Mouse (Mus musculus) ovary, postnatal 14 days (tissue): ENCODE measurements around the gene Carhsp1.

Experiments
- DNase-seq: peaks from one replicate; pipeline ENCODE4 v3.0.0; 2022; ENCODE audit warnings: low spot score

Gene Carhsp1

DNA sequence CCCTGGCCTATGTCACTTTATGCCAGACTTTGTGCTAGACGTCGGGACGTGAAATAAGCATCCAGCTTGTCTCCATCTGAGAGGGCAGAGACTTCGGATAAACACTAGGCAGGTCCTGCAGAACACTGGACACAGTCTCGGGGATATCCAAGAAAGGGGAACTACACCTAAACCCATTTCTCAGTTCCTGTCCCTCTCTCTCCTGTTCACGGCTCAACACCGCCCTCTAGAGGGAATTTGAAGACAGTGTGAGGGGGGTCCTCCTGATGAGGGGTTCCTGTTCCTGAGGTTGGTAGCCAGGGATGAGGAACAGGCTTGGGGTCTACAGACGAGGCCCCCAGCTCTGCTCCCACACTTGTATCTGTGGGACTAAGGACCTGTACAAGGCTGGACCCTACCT is 2.2 kb upstream of the Carhsp1 start:
- no peak for DNase-seq

DNA sequence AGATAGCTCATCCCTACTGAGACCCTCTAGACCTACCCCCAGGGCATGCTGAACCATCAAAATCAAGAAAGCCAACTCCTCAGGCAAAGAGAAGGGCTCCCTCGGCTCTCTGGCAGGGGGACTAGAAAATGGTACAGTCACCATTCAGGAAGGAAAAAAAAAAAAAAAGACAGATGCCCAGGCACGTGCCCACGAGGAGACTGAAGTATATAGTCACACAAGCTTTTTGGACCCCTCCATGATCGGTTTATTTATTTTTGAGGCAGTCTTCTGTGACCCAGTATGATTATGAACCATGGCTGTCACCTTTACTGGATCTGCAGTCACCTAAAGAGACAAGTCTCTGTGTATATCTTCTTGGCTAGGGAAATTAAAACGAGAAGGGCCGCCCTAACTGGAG is 1.4 kb upstream of the Carhsp1 start:
- DNase-seq = no peak

DNA sequence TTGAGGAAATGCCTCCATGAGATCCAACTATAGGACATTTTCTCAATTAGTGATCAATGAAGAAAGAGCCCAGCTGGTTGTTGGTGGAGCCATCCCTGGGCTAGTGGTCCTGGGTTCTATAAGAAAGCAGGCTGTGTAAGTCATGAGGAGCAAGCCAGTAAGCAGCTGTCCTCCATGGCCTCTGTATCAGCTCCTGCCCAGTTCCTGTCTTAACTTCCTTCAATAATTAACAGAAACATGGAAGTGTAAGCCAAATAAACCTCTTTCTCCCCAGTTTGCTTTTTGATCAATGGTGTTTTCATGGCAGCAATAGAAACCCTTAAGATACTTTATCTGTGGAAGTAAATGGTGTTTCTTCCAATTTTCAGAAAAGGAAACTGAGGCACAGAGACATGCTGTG is 856 bp upstream of the Carhsp1 start:
- DNase-seq = no peak

DNA sequence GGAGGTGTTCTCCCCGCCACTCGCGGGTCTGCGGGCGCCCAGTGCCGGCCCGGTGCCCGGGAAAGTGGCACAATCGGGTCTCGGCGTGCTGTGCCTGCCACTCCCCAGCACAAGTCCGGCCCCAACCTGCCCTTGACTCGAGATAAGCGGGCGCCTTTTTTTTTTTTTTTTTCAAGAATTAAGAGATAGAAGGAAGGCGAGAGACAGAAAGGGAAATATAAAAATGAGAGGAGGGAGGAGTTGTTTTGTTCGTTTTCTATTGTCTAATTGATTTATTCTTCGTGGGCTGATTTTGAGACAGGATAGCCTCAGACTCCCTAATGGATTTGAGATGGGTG is 364 bp upstream of the Carhsp1 start:
- no peak for DNase-seq

DNA sequence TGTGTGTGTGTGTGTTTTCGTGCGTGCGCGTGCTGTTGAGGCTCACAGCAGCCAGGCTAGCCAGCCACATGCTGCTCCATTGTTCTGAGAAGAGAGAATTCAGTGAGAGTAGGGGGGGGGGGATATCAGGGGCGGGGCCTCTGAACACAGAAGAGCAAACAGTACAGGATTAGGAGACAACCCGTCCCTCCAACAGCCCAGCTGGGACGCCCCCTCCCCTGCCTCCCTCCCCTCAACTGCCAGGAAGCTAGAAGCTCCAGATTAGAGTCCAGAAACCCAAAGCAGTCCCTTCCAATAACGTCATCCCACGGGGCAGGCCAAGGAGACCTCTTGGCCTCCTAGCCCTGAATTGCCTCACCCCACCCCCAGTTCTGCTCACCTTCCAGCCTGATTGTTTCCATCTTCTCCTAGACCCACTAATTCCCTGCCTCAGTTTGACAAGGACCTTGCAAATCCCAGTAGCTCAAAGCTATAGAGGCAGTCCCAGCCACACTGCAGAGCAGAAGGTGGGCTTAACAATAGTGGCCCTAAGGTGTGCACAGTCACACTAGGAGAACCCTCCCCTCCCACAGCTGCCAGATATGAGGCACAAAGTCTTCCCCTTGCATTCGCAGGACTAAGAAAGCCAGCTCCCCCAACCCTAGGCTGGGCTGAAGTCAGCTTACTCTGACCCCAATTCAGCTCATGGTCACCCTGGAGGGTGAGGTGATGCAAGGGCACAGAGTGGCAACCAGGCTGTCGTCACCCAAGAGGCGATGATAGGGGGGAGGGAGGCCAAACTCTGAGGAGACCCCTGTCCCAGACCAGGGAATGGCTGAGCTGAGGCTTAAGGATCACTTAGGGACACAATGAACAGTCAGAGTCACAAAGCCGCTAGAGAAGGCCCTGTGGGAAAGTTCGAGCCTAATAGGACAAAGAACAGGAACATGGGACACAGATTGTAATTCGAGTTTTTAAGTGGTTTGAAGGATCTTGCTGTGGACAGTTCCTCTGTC is 1.6 kb downstream of the Carhsp1 start:
- no peak for DNase-seq

DNA sequence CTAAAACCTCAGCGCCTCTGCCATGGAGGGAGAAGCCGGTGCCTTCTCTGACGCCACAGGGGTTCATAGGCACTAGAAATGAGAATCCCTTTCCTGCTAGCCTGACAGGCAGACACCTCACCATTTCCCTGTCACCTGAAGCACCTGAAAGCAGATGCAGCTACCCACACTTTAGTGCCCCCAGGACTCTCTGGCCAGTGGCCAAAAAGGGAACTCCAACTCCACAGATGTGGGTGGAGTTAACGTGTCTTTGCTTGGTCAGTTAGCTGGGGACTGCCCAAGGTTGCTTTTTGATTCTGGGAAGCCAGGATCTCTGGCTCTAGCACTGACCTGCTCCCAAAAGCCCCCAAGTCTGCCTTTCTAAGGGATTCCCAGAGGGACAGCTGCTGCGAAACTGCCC is 2.5 kb downstream of the Carhsp1 start:
- DNase-seq = no peak

DNA sequence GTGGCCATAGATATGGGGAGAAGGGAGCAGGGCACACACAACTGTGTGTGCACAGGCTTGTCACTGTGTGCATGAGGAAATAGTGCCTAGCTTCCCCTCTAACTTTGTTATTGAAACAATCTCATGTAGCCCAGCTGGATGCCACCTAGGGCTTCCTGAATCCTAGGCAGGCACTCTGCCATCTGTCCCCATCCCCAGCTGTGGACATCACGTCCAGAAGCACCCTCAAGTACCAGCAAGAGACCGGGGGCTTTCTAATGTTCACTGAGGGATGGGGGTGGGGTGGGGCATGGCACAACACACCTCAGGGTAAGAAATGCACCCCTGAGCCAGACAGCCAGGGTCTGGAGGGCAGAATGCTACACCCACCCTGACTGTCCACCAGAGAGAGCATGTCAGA is 3.6 kb downstream of the Carhsp1 start:
- DNase-seq = no peak

DNA sequence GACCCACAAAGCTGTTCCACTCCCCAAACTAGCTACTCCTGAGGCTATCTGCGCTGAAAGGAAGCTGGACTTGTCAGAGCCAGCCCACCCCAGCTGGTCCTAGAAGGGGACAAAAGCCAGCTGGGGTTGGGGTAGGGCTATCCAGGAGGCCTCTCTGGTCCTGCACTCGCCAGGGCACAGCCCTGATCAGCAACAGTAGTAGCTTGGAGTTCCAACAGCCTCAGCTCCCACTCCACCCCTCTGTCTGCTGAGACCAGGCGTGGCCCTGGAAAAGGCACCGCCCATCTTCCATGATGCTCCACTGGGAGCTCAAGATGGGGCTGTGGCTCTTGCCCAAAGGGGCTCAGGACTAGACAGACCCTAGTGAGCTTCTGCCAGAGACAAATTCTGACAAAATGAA is 4.1 kb downstream of the Carhsp1 start:
- no peak for DNase-seq

DNA sequence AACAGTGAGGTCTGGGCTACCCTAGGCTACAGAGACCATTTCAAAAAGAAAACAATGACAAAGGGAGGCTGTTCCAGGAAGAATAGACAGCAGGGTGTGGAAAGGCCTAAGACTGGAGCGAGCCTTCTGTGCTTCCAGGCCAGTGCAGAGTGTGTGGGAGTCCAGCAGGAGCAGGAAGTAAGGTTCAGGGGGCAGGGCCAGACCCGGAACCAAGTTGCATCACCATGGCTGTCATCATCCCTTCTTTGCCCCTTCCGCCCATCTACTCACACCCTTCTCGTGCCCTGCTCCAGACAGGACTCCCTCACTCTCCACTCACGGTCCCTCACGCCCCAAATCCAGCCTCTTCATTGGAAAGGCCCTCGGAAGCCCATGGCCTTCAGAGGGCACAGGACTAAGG is 4.7 kb downstream of the Carhsp1 start:
- no peak for DNase-seq

DNA sequence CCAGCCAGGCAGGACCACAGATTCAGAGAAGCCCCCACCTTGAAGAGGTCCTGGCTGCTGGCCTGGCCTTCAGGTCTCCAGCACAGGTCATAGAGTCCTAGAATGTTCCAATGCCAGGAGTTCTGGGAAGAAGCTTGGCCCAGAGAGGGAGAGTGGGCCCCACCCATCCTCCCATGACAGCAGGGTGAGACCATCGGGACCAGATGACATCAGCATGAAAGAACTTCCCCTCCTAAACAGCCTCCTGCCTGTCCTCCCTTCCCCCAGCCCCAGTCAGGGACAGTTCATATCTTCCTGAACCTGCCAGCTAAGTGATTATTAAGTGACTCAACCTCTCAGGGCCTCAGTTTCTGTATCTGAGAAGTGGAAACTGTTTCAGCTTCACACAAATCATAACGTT is 5.5 kb downstream of the Carhsp1 start:
- no peak for DNase-seq

DNA sequence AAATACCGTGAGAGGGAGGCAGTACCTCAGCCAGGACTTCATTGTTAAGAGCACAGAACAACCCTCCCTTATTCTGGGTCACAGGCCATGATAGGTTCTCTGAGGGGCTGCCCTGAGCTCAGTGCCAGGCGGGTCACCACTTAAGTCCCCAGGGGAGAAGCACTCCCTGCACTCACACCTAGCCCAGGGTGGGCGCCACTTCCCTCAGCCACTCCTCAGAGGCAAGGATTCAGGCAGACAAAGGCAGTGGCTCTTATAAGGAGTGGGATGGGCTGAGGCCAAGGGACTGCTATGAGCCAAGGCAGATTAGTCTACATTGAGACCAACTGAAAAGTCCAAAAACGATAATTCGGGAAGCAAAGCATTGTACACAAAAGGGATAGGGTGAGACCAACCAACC is 6.6 kb downstream of the Carhsp1 start:
- DNase-seq = no peak

DNA sequence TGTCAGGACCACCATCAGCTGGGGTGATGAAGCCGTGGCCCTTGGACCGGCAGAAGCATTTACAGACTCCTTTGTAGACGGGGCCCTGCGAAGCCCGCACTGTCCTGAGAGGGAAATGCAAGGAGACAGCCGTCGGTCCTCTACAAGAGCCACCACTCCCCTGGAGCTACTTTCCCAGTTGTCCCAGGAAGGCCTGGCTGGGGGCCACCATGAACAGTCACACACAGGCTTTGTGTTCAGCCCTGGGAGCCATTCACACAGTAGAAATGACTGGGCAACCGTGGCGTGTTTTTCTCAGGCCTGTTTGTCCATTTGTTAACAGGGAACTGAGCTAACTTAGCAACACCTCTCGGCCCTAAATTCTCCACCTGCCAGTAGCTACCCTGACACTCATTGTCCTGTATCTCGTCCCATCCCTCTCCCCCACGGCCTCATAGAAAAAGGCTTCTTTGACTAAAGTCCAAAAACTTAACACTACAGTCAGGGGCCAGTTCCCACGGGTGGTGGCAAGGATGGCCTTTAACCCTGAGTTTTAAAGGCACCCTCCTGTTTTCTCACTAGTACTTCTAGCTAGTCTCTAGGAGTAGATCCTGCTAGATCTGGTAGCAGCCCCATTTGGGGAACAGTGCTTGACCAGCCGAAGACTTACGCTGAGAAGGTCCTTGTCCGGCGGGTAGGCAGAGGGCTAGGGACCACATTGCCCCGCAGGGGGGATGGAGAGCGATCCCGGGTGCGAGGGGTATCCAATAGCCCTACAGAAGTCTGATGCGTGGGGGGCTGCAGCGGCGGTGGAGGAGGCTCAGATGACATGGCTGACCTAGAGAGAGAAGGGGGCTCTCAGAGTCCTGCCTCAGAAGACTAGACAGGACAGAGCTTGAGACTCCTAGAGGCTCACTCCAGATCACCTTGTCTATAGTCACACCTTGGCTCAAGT is 8.1 kb downstream of the Carhsp1 start:
- DNase-seq = no peak

DNA sequence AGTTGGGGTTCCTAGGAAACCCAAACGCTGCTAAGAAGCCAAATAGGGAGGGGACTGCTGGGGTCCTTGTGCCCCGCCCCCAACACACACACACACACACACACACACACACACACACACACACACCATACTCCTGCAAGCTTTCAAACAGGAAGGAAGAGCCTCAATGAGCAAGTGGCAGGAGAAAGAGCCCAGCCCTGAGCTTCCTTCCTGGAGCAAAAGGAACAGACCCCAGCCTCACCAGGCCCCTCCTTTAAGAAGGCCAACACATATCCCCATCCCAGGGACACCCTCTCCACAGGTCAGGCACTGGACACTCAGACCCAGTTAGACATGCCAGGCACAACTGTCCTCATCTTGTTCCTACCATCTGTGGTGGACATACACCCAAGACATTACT is 8.9 kb downstream of the Carhsp1 start:
- no peak for DNase-seq

DNA sequence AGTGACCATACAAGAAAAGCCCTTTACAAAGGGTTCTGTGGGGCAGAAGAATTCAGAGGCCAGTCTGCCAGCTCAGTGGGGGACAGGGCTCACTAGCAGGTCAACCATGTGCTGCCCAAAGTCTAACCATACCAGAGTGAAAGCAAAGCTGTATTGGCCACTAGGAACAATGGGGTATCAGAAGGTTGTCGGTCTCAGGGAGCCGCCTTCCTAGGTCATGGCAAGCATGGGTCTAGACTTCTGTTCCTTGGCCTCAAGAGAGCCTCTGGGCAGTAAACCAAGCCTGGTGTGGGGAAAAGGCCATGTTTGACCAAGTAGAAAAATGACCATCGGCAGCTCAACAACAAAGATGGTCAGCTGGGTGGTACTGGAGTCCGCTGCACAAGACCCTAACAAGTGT is 13.2 kb downstream of the Carhsp1 start:
- DNase-seq = no peak

DNA sequence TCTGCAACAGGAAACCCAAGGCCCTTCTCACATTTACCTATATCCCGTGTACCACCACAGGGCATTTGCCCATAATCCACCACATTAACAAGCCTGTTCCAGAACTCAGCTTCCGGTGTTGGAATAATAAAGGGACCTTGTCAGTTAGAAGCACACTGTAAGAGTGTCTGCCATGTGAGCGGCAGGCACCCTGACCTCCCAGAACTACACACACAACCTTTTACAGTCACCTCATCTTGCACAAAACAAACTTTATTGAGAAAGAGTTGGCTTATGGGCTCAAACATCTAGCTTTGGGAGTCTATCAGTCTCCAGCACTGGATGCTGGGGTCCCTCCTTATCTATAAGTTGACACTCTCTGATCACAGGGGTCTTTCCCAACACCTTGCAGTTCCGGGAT is 13.6 kb downstream of the Carhsp1 start:
- no peak for DNase-seq

DNA sequence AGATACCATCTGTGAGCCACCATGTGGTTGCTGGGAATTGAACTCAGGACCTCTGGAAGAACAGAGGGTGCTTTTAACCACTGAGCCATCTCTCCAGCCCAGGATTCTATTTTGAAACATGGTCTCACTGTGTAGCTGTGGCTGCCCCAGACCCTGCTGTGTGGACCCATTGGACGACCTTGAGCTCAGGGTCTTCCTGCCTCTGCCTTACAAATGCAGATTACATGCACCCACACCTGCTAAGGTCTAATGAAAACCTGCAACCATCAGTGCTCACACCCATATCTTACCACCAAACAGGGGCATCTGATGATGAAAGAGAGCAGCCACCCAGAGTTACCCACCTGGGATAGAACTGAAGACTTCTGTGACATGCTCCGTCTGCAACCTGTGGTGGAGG is 15.7 kb downstream of the Carhsp1 start:
- DNase-seq = no peak

DNA sequence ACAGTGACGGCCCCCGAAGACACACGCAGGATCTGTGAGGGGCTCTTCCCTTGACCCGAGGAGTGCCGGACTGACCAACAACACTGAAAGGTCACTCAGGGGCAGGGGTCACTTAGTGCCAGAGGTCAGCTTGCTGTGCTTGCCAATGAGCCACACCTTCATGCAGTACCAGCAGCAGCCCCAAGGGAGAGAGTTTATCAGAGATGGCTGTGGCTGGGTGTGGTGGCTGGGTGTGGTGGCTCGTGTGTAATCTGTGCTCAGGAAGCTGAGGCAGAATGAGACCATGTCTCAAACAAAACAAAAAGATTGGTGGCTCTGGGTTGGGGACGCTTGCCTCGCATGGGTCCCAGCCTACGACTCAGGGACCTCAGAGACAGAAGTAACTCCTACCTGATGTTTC is 16.4 kb downstream of the Carhsp1 start:
- DNase-seq = no peak

DNA sequence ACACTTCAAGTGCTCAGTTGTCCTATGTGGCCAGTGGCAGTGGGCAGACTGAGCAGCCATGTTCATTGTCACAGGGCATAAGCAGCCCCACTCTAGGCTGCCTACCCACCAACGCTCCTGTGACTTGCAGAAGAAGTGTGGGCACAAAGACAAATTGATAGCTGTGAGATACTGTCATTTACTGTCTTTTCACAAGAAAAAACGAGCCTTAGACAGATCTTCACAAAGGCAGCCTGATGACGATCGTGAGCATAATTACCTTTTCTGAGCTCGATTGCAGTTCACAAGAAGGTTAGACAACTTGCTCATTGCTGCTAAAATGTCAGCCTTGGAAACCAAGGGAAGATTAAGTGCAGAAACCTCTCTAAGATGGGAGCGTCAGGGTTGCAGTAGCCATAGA is 16.8 kb downstream of the Carhsp1 start:
- DNase-seq = no peak

DNA sequence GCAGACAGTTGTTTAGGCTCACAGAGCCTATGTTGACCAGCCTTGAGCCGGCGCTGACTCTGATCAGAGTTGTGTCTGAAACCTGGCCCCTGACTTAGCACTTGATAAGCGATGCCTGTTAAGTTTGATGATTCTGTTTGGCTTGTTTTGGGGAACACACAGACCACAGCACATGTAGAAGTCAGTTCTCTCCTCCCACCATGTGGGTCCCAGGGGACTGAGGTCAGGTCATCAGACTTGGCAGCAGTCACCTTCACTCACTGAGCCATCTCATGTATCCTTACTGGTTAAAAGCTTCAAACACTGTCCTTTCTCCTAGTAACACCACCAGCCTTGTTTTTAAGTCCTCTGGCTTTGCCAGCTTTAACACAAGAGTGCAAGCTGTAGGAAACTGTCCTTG is 21.9 kb downstream of the Carhsp1 start:
- DNase-seq = no peak

DNA sequence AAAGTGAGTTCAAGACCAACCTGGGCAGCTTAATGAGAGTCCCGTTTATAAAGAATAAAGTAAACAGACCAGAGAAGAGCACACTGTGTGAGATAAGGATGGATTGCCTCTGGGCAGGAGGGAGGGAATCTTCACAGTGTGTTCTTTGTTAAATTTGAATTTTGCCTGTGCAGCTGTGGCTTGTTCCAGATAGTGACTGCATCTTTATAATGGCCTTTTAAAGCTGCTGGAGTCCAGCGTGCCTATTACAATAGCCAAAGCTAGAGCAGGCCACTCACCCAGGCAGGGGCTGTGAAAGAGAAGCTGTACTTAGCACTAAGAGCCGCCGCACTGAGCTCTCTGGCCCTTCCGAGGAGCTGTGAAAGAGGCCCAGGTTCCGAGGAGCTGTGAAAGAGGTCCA is 26.4 kb downstream of the Carhsp1 start:
- no peak for DNase-seq

DNA sequence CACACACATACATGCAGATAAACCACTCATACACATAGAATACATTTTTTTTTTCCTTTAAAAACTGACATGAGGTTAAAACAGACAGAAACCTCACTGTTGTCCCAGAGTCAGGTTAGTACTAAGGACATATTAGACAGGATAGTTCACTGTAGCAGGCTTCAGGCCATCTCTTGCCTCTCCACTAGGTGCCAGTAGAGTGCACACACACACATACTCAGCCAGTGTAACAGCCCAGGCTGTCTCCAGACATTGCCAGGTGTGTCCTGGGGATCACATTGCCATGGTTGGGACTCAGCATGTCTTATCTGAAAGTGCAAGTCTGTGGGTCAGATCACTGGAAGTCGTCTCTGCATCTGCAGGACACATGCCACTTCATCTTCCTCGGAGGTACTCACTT is 28.1 kb downstream of the Carhsp1 start:
- no peak for DNase-seq

DNA sequence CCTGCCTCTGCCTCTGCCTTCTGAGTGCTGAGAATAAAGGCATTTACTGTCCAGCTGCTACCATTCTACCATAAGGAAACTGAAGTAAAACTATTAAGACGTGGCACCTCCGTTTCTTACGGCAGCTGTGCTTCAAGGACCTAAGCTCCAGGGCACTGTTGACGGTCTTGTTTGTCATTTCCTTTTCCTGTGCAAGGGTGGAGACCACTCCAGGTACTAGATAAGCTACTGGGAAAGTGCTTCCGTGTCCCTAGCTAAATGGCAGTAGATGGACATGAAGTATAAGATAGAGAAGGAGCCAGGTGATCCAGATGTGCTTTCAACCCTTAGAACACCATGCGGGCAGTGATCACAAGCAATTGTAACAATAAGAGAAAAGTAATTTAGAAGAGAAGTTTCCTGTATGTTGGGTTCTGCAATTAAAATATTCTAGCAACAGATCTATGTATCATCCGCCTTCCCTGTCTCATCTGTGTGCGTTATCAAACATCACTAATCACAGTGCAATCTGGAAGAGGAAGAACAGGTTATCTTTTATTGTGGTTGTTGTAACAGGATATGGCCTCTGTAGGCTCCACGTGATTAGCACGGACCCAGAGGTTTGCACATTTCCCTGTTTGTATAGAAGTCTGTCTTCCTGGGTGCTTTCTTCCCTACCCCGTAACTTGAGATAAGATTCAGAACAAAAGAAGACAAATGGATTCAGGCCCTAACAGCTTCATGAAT is 32.3 kb downstream of the Carhsp1 start:
- no peak for DNase-seq

DNA sequence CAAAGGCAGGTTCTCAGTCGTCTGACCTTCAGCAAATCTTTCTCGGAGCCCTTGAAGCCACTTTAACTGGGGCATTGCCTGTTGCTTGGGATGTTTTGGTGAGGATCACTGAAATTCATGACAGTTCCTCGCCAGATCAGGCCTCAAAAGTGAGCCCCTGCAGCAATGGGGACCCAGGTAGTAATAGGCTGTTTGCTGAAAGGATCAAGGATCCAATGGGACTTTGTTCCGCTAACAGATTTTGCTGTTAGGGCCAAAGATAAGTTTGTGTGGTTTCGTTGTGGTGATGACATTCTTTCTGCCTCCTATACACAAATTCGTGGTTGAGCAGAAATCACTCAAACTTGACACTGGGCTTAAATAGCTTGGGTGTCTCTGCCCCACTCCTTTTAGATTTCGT is 33.8 kb downstream of the Carhsp1 start:
- DNase-seq = no peak
